Mouse (Mus musculus): Measurements from ENCODE around the gene Myt1l. TPM values are rescaled to one million over a fixed set of nuclear protein-coding genes. Genes with fewer than 3 reads are reported as not detected.

Gene Myt1l
- total and polyA plus RNA-seq, 2 experiments from 2014 or later, result 68.6 to 173 TPM

GRCm38 (mm10) chr12:29809569-29810185 is 281.5 kb downstream of the Myt1l start:
- no peak overlapping the region for H3K9ac ChIP-seq (replicated peaks; ENCODE audit: low read length)
- no peak for TF ChIP-seq CTCF (IDR thresholded peaks at IDR 0.05; ENCODE audit: low read depth)
- no peaks in the 10 kb centered on the region for H3K27me3 ChIP-seq (ENCODE audit: insufficient read depth, low read length)
- no peak overlapping the region for H3K4me3 ChIP-seq (ENCODE audit: low read length)
- ATAC-seq (peak; percentile 40; the same call in 1 of the 2 replicates), DNase-seq (ENCODE audit: low spot score) (peak; percentile 48)
- no peak overlapping the region for H3K27ac ChIP-seq
- H3K4me1 ChIP-seq (ENCODE audit: insufficient read depth, low read length), result no peaks in the 10 kb centered on the region
- H3K4me2 ChIP-seq (ENCODE audit: low read depth, low read length), result no peak overlapping the region
- WGBS, result 23% methylated on average over 12 of the region's 12 CpGs
- H3K36me3 ChIP-seq (ENCODE audit: insufficient read depth, low read length), result no peaks in the 10 kb centered on the region; the same call in 1 of the 2 replicates
- H3K9me3 ChIP-seq (ENCODE audit: low read length), result no peaks in the 10 kb centered on the region

DNA sequence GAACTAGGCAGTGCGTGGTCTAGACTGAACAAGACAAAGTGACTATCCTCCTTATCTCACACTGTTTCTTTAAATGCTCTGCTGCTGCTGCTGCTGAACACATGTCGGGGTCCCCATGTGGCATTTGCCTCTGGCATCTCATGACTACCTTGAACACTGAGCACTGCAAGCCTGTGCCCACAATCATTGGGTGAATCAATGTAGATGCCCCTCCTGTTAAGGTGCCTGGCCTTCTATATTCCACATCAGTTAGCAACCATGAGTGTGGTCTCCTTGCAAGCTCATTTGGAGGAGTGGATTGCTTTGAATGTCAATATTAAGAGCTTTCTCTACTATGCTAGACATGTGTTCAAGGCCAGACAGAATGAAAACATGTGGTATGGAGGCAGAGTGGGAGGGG is 287.3 kb downstream of the Myt1l start:
- no peaks in the 10 kb centered on the region for H3K27me3 ChIP-seq (ENCODE audit: insufficient read depth, low read length)
- no peaks in the 10 kb centered on the region; the same call in 1 of the 2 replicates for H3K36me3 ChIP-seq (ENCODE audit: insufficient read depth, low read length)
- H3K9ac ChIP-seq (replicated peaks; ENCODE audit: low read length), result no peak overlapping the region
- H3K4me1 ChIP-seq (ENCODE audit: insufficient read depth, low read length), result no peaks in the 10 kb centered on the region; the same call in 1 of the 2 replicates
- H3K27ac ChIP-seq, result peak overlapping the region; percentile 56; the same call in 1 of the 2 replicates
- no peak for TF ChIP-seq CTCF (IDR thresholded peaks at IDR 0.05; ENCODE audit: low read depth)
- ATAC-seq (no peak), DNase-seq (ENCODE audit: low spot score) (no peak)
- 70% methylated on average over 2 of the region's 2 CpGs for WGBS
- H3K9me3 ChIP-seq (ENCODE audit: low read length), result no peaks in the 10 kb centered on the region
- H3K4me3 ChIP-seq (ENCODE audit: low read length), result no peak overlapping the region
- no peak overlapping the region for H3K4me2 ChIP-seq (ENCODE audit: low read depth, low read length)

DNA sequence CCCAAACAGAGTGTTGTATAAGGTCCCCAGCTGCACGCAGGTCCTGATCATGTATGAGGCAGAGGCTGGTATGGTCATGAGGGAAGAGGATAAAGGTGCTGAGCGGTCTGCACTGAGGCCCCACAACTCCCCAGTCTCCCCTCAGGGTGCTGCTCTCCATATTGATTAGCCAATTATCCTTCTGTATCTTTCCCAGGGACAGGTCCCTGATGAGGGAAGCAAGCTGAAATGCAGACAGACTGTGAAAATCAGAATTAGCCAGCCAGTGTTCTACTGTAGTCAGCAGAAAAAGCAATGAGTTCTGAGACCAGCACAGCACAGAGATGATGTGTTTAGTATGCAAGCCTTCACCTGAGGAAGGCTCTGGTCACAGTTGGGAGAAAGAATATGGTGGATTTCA is 287.9 kb downstream of the Myt1l start:
- no peaks in the 10 kb centered on the region for H3K27me3 ChIP-seq (ENCODE audit: insufficient read depth, low read length)
- no peaks in the 10 kb centered on the region for H3K9me3 ChIP-seq (ENCODE audit: low read length)
- H3K4me1 ChIP-seq (ENCODE audit: insufficient read depth, low read length), result no peaks in the 10 kb centered on the region; the same call in 1 of the 2 replicates
- peak; percentile 57 for ATAC-seq
- H3K4me2 ChIP-seq (ENCODE audit: low read depth, low read length), result no peak overlapping the region
- no peak overlapping the region for H3K9ac ChIP-seq (replicated peaks; ENCODE audit: low read length)
- peak overlapping the region; percentile 56; the same call in 1 of the 2 replicates for H3K27ac ChIP-seq
- no peaks in the 10 kb centered on the region; the same call in 1 of the 2 replicates for H3K36me3 ChIP-seq (ENCODE audit: insufficient read depth, low read length)
- no peak for TF ChIP-seq CTCF (IDR thresholded peaks at IDR 0.05; ENCODE audit: low read depth)
- 48% methylated on average over 2 of the region's 2 CpGs for WGBS
- DNase-seq (ENCODE audit: low spot score), result peak; percentile 23
- H3K4me3 ChIP-seq (ENCODE audit: low read length), result no peak overlapping the region

DNA sequence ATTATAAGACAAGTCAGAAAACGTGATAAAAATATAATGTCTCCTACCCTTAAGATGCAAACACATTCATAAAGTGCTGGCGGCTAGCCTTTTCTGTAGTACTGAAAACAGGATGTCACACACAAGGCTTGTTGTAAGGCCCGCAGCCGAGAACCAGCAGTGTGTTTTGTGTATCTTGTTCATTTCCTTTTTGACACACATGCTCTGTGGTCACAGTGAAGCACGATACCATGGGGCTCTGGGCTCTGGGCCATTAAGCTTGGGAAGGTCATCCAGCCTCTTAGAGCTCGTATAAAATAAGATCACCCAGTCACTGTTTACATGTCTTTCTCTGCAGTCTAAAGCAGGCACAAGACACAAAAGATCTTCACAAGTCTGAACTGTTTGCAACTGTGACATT is 288.6 kb downstream of the Myt1l start:
- TF ChIP-seq CTCF (IDR thresholded peaks at IDR 0.05; ENCODE audit: low read depth), result no peak
- Histone ChIP-seq H3K9me3 (ENCODE audit: low read length) (no peaks in the 10 kb centered on the region), H3K9ac (replicated peaks; ENCODE audit: low read length) (no peak overlapping the region), H3K27ac (peak overlapping the region; percentile 56; the same call in 1 of the 2 replicates), H3K36me3 (ENCODE audit: insufficient read depth, low read length) (no peaks in the 10 kb centered on the region; the same call in 1 of the 2 replicates), H3K27me3 (ENCODE audit: insufficient read depth, low read length) (no peaks in the 10 kb centered on the region), H3K4me1 (ENCODE audit: insufficient read depth, low read length) (peaks cover under 1% of the 10 kb centered on the region; the same call in 1 of the 2 replicates), H3K4me3 (ENCODE audit: low read length) (no peak overlapping the region), H3K4me2 (ENCODE audit: low read depth, low read length) (no peak overlapping the region)
- WGBS, result 41% methylated on average over 6 of the region's 6 CpGs
- DNase-seq (ENCODE audit: low spot score), result peak; percentile 47
- ATAC-seq, result peak; percentile 27; the same call in 1 of the 2 replicates

- WGBS, result 9% methylated on average over 3 of the region's 3 CpGs
- ATAC-seq, result peak; percentile 82
- Histone ChIP-seq H3K9me3 (ENCODE audit: low read length) (no peaks in the 10 kb centered on the region), H3K9ac (replicated peaks; ENCODE audit: low read length) (no peak overlapping the region), H3K4me2 (ENCODE audit: low read depth, low read length) (no peak overlapping the region), H3K27ac (peak overlapping the region; percentile 67), H3K4me1 (ENCODE audit: insufficient read depth, low read length) (peaks cover 19% of the 10 kb centered on the region), H3K4me3 (ENCODE audit: low read length) (no peak overlapping the region), H3K36me3 (ENCODE audit: insufficient read depth, low read length) (no peaks in the 10 kb centered on the region; the same call in 1 of the 2 replicates), H3K27me3 (ENCODE audit: insufficient read depth, low read length) (no peaks in the 10 kb centered on the region)
- peak; percentile 85 for DNase-seq (ENCODE audit: low spot score)
- TF ChIP-seq CTCF (IDR thresholded peaks at IDR 0.05; ENCODE audit: low read depth), result no peak
Observed at GRCm38 (mm10) chr12:29822216-29822615, 294.0 kb downstream of the Myt1l start.

DNA sequence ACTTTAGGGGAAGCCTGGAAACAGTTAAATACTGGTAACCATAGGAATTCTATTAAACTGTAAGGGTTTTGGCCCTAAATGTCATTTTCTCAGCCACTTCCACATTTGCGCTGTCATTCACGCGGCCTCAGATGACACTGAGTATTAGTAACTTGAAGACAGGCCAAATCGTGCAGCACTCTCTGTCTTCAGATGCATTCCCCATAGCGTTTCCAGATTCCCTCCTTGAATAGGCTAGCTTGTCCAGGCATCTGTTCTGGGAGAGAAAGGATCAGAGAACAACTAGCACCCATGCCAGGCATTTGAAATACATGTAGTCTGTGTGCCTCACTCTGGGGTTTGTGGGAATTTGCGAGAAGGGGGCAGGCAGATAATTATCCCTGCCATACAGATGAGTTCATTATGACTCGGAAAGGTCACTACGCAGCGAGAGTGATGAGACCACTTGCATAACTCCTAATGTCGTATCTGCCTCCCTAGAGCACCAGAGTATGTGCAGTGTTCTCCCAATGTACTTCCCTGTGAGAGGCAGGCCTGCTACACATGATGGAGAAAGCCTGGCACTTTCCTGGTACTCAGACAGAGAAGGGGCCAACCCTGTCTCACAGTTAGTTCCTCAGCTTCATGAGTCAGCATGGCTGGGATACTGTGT is 295.7 kb downstream of the Myt1l start:
- Histone ChIP-seq H3K9me3 (ENCODE audit: low read length) (no peaks in the 10 kb centered on the region), H3K36me3 (ENCODE audit: insufficient read depth, low read length) (no peaks in the 10 kb centered on the region; the same call in 1 of the 2 replicates), H3K4me3 (ENCODE audit: low read length) (no peak overlapping the region), H3K4me2 (ENCODE audit: low read depth, low read length) (no peak overlapping the region), H3K27ac (peak overlapping the region; percentile 54; the same call in 1 of the 2 replicates), H3K27me3 (ENCODE audit: insufficient read depth, low read length) (no peaks in the 10 kb centered on the region), H3K9ac (replicated peaks; ENCODE audit: low read length) (no peak overlapping the region), H3K4me1 (ENCODE audit: insufficient read depth, low read length) (peaks cover 19% of the 10 kb centered on the region)
- DNase-seq (ENCODE audit: low spot score) (peak; percentile 26), ATAC-seq (peak; percentile 21; the same call in 1 of the 2 replicates)
- 44% methylated on average over 10 of the region's 10 CpGs for WGBS
- no peak for TF ChIP-seq CTCF (IDR thresholded peaks at IDR 0.05; ENCODE audit: low read depth)
